Mouse (Mus musculus) adrenal gland, adult 8-10 months (tissue): ENCODE data around the gene Kcnk3. TPM values are rescaled to one million over a fixed set of nuclear protein-coding genes. Genes with fewer than 3 reads are reported as not detected.

ENCODE experiments used
- DNase-seq: peaks from one replicate; pipeline ENCODE4 v3.0.0; 2022
- total RNA-seq, 4 experiments: library from RNA; stranded (reverse); gene quantifications; 2 replicates each; pipeline ENCODE4 v1.2.4; 2022

Kcnk3 gene
- total RNA-seq, 4 experiments from 2014 or later, result 1,385 to 1,638 (median 1,575) TPM

- DNase-seq, result no peak
These were observed 55.7 kb downstream of the Kcnk3 start for GRCm38 (mm10) chr5:30643477-30644179.

GRCm38 (mm10) chr5:30646036-30646435 is 58.1 kb downstream of the Kcnk3 start:
- DNase-seq, result no peak

DNA sequence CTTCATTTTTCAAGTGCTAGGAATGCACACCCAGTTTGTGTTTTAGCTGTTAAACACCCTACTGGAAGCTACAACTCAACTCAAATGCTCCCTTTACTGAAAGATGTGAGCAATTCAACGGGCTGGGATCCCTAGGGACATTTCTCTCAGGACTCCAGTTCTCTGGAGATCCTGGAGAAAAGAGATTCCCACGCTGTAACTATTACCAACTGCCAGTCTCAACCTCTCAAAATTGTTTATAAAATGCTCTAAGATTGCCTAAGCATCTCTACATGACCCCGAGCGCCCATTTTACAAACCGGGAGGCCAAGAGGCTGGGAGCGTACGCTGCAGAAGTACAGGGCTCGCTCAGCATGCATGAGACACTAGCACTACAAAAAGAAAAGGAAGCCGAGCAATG is 59.4 kb downstream of the Kcnk3 start:
- DNase-seq, result no peak

GRCm38 (mm10) chr5:30647815-30648560 is 60.0 kb downstream of the Kcnk3 start, which contains the start of gene Slc35f6:
TSS of gene Slc35f6 (plus strand) at chr5:30647933.
- DNase-seq, result peak; percentile 91

GRCm38 (mm10) chr5:30649558-30649957 is 61.6 kb downstream of the Kcnk3 start:
- no peak for DNase-seq

GRCm38 (mm10) chr5:30650756-30651155 is 62.8 kb downstream of the Kcnk3 start:
- DNase-seq, result no peak

DNA sequence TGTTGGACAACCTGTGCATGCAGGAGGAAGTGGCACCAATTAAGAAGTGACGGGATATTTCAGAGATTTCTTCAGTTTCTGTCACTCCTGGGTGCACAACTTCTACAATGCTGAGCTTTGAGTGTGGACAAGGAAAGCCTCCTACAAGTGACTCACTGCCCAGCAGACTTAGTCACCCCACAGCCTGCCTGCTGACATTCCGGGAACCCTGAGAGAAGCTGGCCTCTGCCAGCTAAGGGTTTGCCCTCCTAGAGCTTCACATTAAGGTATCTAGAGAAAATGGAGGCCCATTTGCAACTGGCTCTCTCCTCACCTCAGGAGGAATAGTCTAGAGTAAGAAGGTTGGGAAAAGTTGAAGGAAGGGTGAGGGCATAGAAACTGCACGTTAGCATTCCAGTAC is 63.6 kb downstream of the Kcnk3 start:
- no peak for DNase-seq

DNA sequence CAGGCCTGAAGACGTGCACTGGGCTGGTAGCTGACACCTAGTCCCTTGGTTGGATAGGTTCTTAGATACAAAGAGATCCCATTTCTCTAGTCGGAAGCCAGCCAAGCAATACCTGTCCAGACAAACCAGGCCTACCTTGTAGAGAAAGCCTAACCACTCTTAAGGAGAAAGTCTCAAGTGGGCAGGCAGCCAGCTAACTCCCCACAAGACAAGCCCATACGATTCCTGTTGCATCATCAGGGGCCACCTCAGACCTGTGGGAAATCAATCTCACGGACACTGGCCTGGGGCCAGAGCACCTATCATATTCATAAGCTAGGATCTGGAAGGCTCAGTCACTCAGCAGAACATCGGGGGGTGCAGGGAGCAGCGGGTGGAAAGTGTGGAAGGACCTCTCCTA is 65.3 kb downstream of the Kcnk3 start:
- DNase-seq, result no peak

GRCm38 (mm10) chr5:30655042-30655441 is 67.1 kb downstream of the Kcnk3 start:
- no peak for DNase-seq

GRCm38 (mm10) chr5:30655526-30656195 is 67.7 kb downstream of the Kcnk3 start:
- no peak for DNase-seq

- DNase-seq, result no peak
These were observed 71.1 kb downstream of the Kcnk3 start for GRCm38 (mm10) chr5:30659042-30659441.

GRCm38 (mm10) chr5:30660278-30660677 is 72.3 kb downstream of the Kcnk3 start:
- no peak for DNase-seq

GRCm38 (mm10) chr5:30660813-30661212 is 72.8 kb downstream of the Kcnk3 start:
- no peak for DNase-seq

DNA sequence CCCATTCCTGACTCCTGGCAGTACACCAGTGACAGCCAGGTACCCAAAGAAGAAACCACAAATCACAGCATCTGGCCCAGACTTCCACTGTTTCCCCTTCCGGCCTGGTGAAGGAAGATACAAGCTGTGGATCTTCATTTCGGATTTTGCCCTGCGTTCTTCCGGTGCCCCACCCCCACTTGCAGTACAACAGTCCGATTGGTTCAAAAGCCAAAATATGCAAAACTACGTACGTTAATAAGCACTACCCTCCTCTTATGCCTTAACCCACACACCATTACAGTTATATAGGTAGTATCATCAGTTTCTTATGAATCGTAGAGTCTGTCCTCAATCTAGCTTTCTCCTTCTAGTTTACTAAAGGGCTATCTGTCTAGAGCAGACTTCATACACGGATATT is 77.4 kb downstream of the Kcnk3 start:
- no peak for DNase-seq

DNA sequence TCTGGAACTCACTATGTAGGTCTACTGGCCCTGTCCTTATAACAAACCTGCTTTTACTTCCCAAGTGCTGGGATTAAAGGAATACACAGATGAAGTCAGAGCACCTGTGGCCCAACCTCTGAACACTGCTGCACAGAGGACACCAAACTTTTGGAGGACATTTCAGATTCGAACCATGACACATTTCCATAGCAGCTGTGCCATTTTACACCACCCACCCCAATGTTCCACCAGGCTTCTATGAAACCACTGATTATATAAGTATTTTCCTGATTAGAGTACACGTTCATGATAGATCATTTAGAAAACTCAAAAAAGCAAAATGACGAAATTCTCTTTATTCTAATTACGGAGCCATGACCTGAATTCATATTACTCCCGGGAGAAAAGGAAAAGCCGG is 78.0 kb downstream of the Kcnk3 start:
- DNase-seq, result no peak

DNA sequence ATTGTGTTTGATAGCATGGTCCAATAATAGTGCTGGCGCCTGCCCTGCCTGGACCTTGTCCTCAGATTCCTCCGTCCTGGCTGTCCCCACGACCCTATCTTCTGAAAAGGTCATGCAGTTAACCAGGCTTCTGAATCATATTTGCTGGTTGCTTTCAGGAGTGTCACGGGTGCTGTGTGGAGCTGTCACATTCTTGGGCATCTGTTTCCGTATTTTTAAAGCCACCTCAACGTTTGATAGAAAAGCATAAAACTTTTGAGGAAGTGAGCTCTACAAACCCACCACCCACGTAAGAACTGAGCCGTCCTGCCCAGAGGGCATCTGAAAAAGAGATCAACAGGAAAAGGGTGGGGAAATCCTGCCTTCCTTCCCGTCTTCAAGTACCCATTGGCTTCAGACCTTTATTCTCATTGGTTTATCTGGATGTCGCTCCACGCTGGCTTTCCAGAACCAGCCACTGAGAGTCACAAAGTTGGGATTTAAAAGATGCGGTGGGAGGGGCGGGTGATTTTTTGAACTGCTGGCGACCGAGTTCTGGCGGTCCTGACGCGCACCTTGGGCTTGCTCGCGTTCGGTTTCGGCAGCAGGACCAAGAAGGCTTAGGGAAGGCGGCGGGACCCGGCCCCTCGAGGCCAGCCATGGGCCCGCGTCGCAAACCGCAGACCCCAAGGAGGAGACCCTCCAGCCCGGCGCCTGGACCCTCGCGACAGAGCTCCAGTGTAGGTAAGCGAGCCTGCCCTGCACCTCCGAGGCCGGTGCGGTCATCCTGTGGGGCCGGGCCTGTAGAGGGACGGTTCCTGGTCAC is 78.6 kb downstream of the Kcnk3 start, which contains the start of gene Cenpa:
Gene Cenpa (plus strand): TSS at position 387 of the 805 bp plus-strand sequence.
- DNase-seq, result peak; percentile 93

GRCm38 (mm10) chr5:30667215-30667614 is 79.2 kb downstream of the Kcnk3 start:
- no peak for DNase-seq

- DNase-seq, result no peak
These were observed 79.7 kb downstream of the Kcnk3 start for GRCm38 (mm10) chr5:30667686-30668085.

GRCm38 (mm10) chr5:30668637-30669495 is 80.9 kb downstream of the Kcnk3 start:
- no peak for DNase-seq

DNA sequence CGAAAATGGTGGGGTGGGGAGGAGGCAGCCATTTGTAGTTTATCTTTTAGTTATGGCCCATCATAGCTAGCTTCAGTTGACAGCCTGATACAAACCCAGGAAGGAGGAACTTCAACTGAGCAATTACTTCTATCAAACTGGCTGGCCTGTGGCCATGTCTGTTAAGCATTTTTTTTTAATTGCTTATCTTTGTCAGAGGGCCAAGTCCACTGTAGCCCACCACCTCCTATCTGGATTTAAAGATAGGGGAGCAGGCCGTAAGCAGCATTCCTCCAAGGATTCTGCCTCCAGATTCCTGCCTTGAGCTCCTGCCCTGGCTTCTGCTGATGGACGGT is 81.5 kb downstream of the Kcnk3 start:
- no peak for DNase-seq

GRCm38 (mm10) chr5:30670091-30670490 is 82.1 kb downstream of the Kcnk3 start:
- DNase-seq, result no peak

DNA sequence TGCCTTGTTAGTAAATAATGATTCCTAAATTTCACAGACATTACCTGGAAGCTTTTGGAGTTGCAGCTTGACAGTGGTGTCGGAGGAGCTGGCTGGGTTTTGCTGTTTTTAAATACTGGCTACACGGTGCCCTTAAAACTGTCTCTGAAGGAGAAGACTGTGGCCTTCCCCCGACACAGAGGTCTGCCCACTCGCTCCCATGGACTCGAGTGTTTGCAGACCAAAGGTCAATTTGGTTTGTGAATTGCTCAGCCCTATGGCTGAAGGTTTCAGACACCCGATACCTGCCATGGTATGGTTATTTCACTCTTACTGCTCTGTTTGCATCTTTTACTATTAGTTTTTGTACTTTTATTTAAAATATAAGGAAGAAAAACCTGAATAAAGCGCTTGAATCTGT is 86.0 kb downstream of the Kcnk3 start:
- no peak for DNase-seq
